Mouse (Mus musculus) c-Kit-negative CD71-positive TER-119-positive erythroid progenitor cells, embryonic 14.5 days (primary cell): Measurements from ENCODE around the gene Runx1.

Source experiments
- DNase-seq: peaks from one replicate; pipeline ENCODE4 v3.0.0-alpha.2; 2013; ENCODE audit warnings: low read depth, low spot score

Runx1 gene

DNA sequence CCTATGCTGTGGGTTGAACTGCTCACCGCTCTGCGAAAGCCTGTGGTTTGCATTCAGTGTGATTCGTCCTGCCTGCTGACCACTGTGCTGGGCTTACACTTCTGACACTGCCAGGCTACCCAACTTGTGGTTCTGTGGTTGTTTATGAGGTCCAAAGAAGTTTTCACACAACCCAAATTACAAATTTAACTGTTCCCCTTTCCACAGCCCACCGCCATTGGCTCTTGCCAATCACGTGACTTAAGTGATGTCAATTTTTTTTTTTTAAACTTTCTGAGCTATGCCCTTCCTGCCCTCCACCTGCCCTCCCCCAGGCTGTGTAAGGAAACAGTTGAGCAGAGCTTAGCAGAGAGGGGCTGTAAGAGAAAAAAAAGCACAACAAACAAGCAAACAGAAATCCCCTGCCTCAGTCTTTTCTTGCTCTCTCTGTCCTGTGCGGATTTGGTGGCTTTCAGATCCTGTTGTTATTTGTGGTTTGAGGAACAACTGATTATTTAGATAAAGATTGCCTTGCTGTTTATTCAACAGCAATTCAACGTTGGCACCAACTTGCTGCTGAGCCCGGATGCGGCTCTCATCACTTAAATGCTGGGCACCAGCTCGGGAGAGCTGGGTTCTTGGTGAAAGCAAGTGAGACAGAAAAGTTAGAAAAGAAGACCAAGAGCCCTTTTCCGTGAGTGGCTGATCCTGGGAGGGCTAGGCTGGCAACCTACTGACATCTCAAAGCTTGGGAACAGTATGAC, at the start of gene Runx1:
Runx1 (minus strand) TSS at position 242 of the 743 bp plus-strand sequence.
- peak; percentile 68 for DNase-seq

DNA sequence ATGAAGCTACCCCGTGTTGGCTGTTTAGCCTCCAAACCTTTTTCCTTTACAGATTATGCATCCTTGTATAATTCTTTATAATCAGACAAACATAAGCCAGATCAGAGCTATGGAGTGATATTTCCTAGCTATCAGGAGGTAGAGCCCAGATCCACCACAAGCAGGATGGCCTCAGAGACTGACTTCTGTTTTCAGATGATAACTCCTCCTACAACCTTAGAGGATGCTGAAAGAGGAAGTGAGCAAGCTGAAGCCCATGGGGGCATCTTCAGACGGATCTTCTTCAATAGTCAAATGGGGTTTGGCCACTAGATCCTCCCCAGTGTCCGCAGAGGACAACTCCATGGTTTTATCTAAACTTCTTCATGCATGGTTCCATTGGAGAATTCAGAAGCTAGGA, 48.1 kb upstream of the Runx1 start:
- DNase-seq, result no peak

DNA sequence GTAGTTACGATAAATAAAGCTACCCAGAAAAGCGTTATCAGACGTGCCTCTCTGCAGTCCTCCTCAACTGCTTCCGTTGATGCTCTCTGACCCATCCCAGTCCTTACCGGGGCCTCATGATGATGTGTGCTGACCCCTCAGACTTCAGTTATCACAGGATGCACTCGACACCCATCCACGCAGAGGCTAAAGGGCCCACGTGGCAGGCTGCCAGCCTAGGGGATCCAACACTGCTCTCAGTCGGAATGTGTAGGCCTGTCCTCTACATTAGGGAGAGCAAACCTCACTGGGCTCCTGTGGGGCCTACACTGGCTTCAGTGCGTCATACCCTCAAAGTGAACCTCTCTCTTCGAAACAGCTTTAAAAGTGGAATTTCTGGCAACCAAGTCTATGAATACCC, 45.8 kb upstream of the Runx1 start:
- no peak for DNase-seq

DNA sequence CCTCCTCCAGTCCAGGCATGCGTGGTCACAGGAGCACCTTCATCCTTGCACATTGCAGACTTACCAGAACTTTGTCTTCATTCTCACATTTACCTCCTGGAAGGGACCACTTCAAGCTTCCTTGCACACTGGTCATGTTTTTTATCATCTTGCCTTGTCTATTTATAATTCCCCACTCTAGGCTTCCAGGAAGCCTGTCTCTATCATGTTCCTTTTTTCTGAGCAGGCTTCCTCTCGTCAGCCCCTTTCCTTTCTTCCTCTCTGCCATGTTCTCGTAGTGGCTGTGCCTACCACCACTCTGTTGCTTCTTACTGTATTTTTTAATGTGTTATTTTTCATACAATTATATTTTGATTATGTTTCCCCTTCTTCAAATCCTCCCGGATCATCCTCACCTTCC, 42.6 kb upstream of the Runx1 start:
- no peak for DNase-seq

DNA sequence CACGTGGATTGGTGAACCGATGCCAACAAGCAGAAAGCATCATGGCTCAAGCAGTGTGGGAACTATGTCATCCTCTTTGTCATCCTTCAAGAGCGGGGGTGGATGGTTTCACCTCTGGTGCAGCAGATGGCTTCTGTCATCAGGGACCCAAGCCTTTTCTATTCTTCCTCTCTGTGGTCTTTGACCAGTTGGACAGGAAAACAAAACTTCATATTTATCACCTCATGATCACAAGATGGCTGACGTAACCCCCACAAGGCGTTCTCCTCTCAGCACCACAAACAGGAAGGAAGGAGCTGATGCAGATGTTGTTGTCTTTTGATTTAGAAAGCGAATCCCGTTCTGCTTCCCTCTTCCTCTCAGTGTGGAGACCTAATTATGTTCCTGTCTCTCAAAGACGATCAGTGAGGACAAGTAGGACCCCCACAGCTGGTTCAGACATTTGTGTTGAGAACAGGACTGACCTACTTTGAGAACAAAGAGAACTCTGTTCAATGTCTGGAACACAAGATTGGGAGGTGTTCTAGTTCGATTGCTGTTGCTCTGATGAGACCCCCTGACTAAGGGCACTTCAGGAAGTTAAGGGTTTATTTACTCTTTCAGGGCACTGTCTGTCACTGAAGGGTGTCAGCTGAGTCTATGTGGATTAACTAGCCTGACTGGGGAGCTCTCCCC, 41.4 kb upstream of the Runx1 start:
- no peak for DNase-seq

DNA sequence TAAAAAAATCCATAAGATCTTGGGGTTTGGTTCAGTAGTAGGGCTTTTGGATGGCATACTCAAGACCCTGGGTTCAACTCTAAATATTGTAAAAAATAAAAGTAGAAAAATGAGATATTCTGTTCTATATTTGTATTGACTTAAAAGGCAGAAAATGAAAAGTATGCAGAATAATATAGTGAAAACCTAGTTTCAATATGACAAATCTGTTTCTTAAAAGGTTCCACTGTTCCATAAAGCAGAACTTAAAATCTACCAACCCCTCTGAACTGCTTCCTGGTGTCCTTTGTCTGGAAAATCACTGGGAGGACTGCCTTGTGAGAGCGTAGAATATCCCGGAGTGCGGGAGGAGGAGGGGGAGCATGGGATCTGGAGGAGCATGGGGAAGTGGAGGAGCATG, 39.4 kb upstream of the Runx1 start:
- DNase-seq, result no peak

DNA sequence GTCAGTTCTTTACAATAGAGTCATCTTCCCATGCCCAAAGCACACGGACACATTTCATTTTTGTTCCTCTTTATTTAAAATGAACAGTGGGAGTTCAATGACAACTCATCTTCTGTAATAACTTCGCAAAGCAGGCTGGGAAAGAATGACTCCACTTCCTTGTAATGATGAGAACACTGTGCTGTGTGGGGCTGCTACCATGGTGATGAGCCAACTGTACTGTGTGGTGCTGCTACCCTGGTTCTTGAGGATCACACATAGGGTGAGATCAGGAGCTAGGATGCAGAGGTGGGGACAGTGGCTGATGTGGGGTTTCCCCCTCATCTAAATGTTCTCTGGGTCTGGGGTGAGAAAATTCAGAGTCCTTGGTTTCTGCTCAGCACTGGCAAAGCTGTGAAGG, 38.2 kb upstream of the Runx1 start:
- no peak for DNase-seq

DNA sequence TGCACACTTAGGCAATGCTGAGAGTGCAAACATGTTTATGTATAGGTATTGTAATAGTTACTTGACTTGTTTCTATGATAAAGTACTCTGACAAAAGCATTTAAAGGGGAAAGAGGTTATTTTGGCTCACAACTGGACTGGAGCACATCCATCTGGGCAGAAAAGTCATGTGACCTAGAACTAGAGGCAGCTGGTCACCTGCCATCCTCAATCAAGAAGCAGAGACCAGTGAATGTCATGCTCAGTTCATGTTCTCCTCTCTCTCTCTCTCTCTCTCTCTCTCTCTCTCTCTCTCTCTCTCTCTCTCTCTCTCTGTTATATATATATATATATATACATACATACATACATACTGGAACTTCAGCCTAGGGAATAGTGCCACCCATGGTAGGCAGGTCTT, 37.2 kb upstream of the Runx1 start:
- DNase-seq, result no peak

DNA sequence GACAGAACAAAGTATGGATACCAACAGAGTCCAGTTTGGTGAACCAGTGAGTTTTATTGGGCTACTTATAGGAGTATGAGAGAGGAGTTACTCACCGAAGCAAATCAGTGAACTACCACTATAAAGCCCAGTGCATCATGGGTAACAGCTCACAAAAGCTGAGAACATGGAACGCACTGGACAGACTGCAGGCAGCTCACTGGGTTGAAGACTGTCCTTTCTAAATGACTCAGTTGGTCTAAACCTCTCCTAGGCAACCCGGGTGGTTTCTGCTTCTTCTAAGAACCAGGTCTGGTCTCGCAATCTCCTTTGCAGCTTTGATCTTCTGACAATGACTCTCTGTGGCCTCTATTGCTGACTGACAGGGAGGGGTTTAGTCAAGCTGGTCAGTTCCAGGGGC, 36.5 kb upstream of the Runx1 start:
- DNase-seq, result no peak

DNA sequence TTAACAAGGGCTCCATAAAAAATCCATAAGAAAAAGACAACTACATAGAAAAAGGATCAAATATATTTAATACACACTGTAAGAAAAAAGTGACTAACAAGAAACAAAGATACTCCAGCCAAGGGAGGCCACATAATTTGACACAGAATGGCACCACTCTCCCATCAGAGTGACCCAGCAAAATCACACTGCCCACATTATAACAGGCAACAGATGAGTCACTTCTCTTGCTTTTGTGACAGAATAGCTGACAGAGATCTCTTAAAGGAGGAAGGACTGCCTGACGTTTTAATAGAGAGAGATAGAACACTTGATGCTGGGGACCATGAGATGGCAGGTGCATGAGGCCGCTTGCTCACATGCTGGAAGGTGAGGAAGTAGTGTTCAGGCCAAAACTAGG, 35.6 kb upstream of the Runx1 start:
- DNase-seq, result no peak

DNA sequence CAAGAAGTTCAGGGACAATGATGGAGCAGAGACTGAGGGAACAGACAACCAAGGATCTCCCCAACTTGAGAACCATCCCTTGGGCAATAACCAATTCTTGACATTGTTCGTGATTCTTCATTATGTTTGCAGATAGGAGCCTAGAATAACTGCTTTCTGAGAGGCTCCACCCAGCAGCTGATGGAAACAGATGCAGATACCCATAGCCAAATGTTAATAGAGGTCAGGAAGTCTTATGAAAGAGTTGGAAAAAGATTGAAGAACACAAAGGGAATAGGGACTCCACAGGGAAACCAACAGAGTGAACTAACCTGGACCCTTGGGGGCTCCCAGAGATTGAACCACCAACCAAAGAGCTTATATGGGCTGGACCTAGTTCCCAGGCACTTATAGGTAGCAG, 34.7 kb upstream of the Runx1 start:
- DNase-seq, result no peak

DNA sequence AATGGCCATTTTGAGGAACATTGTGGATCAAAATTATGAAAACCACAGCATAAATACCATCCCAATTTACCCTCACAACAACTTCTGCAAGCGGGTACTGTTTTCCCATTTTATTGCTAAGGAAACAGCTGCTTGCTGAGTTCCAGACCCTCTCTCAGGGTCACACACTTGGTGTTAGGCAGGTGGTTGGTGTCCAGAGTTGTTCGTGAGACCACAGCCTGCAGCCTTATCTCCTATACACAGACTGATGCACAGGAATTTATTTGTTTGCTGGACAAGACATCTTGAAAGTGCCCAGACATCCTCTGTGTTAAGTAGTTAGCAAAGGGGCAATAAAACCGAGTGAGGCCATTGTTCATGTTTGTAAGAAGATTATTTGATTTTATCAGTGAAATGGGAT, 30.8 kb upstream of the Runx1 start:
- DNase-seq, result no peak

DNA sequence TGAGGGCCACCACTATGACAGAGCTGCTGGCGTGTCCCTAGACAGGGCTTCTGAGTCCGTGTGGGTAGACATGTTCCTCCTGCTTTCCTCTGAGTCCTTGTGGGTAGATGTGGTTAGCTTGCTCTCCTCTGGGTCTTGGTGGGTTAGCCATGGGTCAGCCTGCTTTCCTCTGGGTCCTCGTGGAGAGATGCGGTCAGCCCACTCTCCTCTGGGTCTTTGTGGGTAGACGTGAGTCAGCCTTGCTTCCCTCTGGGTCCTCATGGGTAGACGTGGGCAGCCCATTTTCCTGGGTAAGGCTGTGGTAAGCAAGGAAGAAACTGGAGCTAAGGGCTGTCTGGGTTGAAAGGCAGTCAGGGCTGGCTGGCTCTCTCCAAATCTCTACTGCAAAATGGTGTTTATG, 26.3 kb upstream of the Runx1 start:
- DNase-seq, result no peak

DNA sequence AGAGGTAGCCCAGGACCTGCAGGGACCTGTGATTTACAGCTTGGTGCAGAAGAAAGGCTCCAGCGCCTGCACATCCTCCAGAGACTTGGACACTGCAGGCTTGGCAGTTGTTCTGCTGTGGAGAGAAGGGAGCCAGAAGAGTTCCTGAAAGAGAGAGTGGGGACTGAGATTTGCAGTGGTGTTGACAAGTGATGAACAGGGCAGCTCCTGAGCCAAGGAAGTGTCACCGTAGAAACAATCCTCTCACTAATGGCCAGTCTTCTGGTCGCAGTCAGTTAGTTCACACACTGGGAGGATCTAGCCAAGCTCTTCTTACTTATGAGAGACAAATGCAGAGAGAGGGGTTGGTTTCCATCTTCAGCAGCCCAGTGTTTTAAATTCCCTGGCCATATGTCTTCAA, 24.5 kb upstream of the Runx1 start:
- DNase-seq, result no peak

DNA sequence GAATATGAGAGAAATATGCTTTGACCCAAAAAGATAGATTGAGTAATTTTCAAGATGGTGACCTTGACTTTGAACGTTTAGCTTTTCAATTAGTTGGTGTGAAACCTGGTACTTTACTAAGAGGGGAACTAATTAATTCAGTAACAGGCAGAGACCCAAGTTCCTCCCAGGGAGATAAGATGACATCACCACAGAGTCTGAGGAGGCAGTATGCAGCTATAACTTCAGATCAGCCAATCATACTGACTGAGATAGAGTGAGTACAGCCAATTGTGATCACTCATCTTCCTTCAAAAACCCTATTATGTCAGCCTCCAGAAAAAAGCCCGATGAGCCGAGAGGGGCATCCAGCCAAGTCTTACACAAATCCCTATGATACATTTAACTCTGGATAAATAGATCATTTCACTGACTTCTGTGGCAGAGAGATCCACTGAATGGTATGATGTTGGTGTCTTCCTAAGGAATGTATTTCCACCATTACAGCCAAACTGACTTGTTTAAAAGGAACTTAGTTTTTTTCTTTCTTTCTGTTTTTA, 21.9 kb upstream of the Runx1 start:
- no peak for DNase-seq

DNA sequence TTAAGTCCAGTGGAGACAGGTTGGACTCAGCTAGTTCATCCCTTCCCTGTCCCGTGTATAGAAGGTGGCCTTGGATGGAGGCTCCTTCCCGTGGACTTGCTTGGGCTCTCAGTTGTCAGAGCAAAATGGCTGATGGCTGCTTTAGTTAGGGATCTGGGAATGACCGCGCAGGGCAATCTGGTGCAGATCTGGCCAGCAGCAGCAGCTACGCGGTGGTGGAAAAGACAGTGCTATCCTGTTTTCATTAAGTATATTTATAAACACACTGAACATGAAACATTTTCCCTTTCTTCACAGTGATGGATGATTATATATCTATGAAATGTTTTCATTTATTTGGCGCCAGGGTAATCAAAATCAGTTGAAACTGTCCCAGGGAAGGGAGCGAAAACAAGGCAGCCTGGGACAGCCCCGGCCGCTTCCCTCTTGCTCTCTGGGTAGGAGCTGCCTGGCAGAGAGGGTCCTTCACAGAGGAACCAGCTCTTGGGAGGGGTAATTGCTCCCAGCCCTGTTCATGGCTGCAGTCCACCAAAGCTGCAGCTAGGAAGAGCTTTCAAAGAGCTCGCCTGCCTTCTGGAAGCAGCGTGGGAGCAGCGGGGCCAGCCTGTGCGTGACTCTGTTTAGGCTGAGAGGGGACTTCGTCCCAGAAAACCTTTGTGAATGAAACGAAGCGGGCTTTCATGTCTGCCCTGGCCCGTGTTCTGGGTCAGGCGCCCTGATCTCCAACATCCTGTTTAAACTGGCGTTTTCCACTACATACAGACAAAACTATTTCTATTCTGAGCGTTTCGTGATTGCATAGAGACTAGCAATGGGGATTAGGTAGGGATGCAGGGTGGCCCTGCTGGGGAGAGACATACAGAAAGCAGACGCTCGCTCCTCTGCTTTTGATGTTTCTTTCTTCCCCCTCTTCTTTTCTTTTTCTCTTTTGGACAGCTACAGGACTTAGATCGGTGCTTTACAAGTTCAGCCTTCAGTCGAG, 19.6 kb upstream of the Runx1 start:
- DNase-seq, result no peak

DNA sequence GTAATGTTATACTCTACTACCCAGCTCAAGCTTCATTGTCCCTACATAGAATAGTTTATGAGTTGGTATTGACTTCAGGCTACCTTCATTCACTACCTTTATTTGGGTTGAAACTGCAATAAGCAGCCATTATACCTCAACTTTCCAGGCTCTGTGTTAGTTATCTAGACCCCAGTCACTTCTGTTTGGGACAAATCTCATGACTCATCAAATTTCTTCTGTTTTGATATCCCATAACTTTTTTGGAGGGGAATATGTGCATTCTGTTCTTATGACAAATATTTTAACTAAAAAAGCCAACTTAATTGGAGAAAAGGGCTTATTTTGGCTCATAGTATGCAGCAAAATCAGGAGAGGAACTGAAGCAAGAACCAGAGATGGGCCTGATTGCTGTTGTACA, 12.8 kb upstream of the Runx1 start:
- no peak for DNase-seq

DNA sequence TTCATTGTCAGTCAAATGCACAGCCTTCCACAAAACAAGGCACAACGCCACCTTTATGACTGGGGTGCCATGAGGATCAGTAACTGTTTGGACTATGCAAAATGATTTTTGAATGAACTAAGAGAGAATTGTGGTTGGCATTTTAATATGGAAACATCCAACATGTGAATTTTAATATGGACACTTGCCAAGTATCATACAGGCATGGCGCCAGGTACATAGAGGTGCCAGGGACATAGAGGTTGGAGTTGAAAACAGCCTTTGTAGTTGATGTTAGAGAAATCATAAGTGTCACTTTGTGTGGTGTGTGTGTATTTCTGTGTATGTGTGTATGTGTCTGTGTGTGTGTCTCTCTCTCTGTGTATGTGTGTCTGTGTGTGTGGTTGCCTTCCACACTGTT, 5.4 kb upstream of the Runx1 start:
- DNase-seq, result no peak

DNA sequence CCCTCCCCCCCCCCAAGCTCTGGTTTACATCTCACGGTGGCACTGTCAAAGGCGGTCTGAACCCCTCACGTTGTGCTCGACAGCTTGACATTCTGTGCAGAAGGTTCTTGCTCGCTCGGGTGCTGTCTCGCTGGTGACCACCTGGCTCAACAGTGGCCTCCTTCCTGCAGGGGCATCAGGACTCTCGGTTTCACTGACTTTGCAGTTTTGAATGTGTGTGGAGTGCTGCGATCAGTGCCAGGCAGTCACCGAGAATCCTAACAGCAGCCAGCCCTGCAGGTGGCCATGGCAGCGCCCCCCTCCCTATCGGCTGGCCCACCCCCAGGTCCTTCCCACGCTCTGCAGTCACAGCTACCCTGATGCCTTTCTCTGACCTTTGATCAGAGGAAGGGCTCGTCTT, 4.5 kb upstream of the Runx1 start:
- DNase-seq, result no peak

DNA sequence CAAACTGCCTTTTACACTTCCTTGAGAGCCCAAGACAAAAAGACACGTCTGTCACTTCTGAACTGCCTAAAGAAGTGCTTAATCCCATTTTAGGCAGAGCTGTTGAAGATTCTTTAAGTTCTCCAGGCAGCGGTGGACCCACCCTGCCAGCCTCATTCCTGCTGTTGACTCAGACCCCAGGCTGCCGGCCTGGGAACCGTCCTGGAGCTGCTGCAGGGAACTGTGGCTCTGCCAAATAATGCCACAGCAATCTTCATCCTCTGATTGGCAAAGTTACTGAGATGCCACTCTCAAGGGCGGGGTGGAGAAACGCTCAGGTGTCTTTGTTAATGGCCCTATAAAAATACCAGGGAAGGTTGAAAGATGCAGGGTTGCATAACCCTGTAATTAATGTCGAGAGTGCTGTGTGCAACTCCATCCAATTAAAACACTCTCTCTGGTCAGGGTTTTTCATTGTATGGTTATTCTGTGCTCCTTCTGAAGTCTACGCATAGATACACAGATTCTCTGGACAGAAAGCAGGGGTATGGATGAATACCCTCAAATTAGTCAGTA, 2.4 kb upstream of the Runx1 start:
- DNase-seq, result no peak

DNA sequence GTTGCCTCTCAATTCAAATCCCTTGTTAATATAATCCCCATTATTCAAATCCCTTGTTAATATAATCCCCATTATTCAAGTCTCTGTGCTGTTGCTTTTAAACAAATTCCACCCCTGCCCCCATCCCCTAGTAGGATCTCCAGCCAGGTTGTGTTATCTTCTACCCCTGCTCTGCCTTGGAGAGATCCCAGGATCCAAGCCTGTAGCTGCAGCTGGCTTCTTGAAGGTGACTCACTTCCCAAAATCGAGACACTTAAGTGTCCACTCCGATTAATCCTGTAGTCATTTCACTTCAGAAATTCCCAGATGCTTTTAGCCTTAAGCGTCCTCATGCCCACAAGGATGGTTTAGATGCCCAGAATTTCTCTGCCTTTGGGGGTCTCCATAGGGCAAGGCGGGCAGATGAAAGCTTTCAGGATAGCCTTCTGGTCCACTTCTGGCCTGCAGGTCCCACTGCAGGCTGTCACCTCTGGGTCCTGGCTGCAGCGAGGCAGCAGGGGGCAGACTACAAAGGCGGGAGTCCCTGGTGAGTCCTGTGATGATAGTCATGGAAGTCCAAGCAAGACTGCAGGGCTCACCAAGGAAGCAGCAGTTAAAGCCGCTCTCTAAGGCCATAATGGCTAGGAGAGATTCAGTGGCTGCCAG, 1.8 kb upstream of the Runx1 start:
- no peak for DNase-seq
